Mouse (Mus musculus): ENCODE measurements around the gene Cdyl2.

GRCm38 (mm10) chr8:116622326-116622725 is 110.5 kb downstream of the Cdyl2 start:
- TF ChIP-seq CTCF (IDR thresholded peaks at IDR 0.05; ENCODE audit: low read depth, low read length) (no peak), POLR2AphosphoS5 (IDR thresholded peaks at IDR 0.05; ENCODE audit: insufficient replicate concordance, low read depth, low read length) (no peak), TAL1 (conservative IDR thresholded peaks at IDR 0.05; ENCODE audit: low read depth, low read length) (no peak), GATA1 (IDR thresholded peaks at IDR 0.05; ENCODE audit: borderline replicate concordance, low read length) (no peak), GATA2 (IDR thresholded peaks at IDR 0.05; ENCODE audit: borderline replicate concordance, low read depth, low read length) (no peak)
